Mouse (Mus musculus): Measurements from ENCODE around the gene Acadvl. TPM values are rescaled to one million over a fixed set of nuclear protein-coding genes. Genes with fewer than 3 reads are reported as not detected.

The Acadvl gene
- total and polyA plus RNA-seq, 3 experiments: 92.5 to 123 TPM; not detected in 1

DNA sequence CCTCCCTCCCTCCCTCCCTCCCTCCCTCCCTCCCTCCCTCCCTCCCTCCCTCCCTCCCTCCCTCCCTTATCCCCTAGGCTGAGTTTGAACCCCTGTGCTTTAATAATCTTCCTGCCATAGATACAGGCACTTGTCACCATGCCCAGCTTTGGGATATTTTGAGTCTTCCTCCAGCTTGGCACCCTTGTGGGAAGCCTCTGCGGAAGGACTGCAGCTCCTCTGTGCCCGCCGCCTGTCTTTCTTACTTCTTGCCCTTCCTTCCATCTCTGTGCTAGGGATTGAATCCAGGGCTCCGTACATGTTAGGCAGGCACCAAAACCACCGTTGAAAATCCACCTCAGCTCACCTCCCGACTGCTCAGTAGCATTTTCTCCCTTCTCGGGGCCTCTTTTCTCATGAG lies 25.0 kb upstream of the Acadvl start:
- no peaks in the 10 kb centered on the region for H3K4me1 ChIP-seq (ENCODE audit: control insufficient read depth in 1 of 2, insufficient read depth in 2 of 2, low read length in 2 of 2)
- H3K9me3 ChIP-seq (replicated peaks; ENCODE audit: insufficient read depth, low read length): no peaks in the 10 kb centered on the region
- H3K27ac ChIP-seq (ENCODE audit: control insufficient read depth, low read depth, low read length): no peak overlapping the region
- H3K4me3 ChIP-seq (ENCODE audit: control insufficient read depth in 1 of 2, insufficient read depth in 1 of 2, low read depth in 2 of 2, low read length in 2 of 2): no peak overlapping the region
- H3K79me2 ChIP-seq (ENCODE audit: control insufficient read depth, insufficient read depth, low read length, poor library complexity): no peaks in the 10 kb centered on the region
- H3K27me3 ChIP-seq (ENCODE audit: control insufficient read depth in 1 of 2, insufficient read depth in 2 of 2, low read length in 2 of 2): no peaks in the 10 kb centered on the region
- DNase-seq (ENCODE audit: low read depth, low spot score): no peak
- no peak for TF ChIP-seq MAZ (IDR thresholded peaks at IDR 0.05; ENCODE audit: low read depth, low read length)
- no peak for TF ChIP-seq CHD2 (IDR thresholded peaks at IDR 0.05; ENCODE audit: low read length)
- TF ChIP-seq USF2 (IDR thresholded peaks at IDR 0.05; ENCODE audit: borderline replicate concordance in 1 of 2, insufficient read depth in 1 of 2, low read depth in 1 of 2, low read length in 2 of 2): no peak
- no peak for TF ChIP-seq TAL1 (IDR thresholded peaks at IDR 0.05; ENCODE audit: low read length)
- TF ChIP-seq MAFK (IDR thresholded peaks at IDR 0.05; ENCODE audit: borderline replicate concordance, low read depth, low read length): no peak
- TF ChIP-seq KAT2A (conservative IDR thresholded peaks at IDR 0.05; ENCODE audit: low read depth, low read length): no peak
- TF ChIP-seq POLR2A (IDR thresholded peaks at IDR 0.05; ENCODE audit: control insufficient read depth in 1 of 2, insufficient read depth in 1 of 2, low read depth in 1 of 2, low read length in 2 of 2, poor library complexity in 1 of 2): no peak
- TF ChIP-seq USF1 (IDR thresholded peaks at IDR 0.05; ENCODE audit: low read depth, low read length): no peak
- no peak for TF ChIP-seq POLR2AphosphoS2 (IDR thresholded peaks at IDR 0.05; ENCODE audit: low read length)
- no peak for TF ChIP-seq MAX (IDR thresholded peaks at IDR 0.05; ENCODE audit: low read length)
- TF ChIP-seq SIN3A (IDR thresholded peaks at IDR 0.05; ENCODE audit: low read length): no peak
- TF ChIP-seq TCF12 (IDR thresholded peaks at IDR 0.05; ENCODE audit: low read depth, low read length): no peak
- no peak for TF ChIP-seq CTCF (IDR thresholded peaks at IDR 0.05 in 2 of 3, conservative IDR thresholded peaks at IDR 0.05 in 1 of 3; ENCODE audit: control insufficient read depth in 1 of 3, insufficient read depth in 1 of 3, low read depth in 2 of 3, low read length in 3 of 3, poor library complexity in 1 of 3, severe bottlenecking in 1 of 3)
- TF ChIP-seq ETS1 (IDR thresholded peaks at IDR 0.05; ENCODE audit: low read depth, low read length): no peak
- no peak overlapping the region for H3K9ac ChIP-seq (ENCODE audit: control insufficient read depth, low read depth, low read length, poor library complexity, severe bottlenecking)
- H3K36me3 ChIP-seq (ENCODE audit: control insufficient read depth in 1 of 2, insufficient read depth in 2 of 2, low read length in 2 of 2): no peaks in the 10 kb centered on the region

- TF ChIP-seq MYB (IDR thresholded peaks at IDR 0.05; ENCODE audit: low read depth, low read length) (no peak), NRF1 (IDR thresholded peaks at IDR 0.05; ENCODE audit: insufficient read depth, low read depth, low read length, poor library complexity, severe bottlenecking) (no peak), MYC (IDR thresholded peaks at IDR 0.05; ENCODE audit: low read depth, low read length) (no peak), ZC3H11A (IDR thresholded peaks at IDR 0.05; ENCODE audit: low read depth, low read length) (no peak), GATA1 (IDR thresholded peaks at IDR 0.05; ENCODE audit: low read depth, low read length) (no peak), ZKSCAN1 (IDR thresholded peaks at IDR 0.05; ENCODE audit: low read depth, low read length) (no peak), POLR2AphosphoS5 (IDR thresholded peaks at IDR 0.05; ENCODE audit: borderline replicate concordance, low read depth, low read length) (no peak), JUND (IDR thresholded peaks at IDR 0.05; ENCODE audit: low read depth, low read length) (no peak), CHD1 (IDR thresholded peaks at IDR 0.05; ENCODE audit: low read depth, low read length) (no peak), CHD2 (IDR thresholded peaks at IDR 0.05; ENCODE audit: low read length) (no peak), SIN3A (IDR thresholded peaks at IDR 0.05; ENCODE audit: low read length) (no peak), RAD21 (IDR thresholded peaks at IDR 0.05; ENCODE audit: low read depth, low read length) (no peak), MAX (IDR thresholded peaks at IDR 0.05; ENCODE audit: low read length) (no peak)
These were observed 24.4 kb upstream of the Acadvl start for GRCm38 (mm10) chr11:70039631-70040030.

More at GRCm38 (mm10) chr11:70039631-70040030, 24.4 kb upstream of the Acadvl start:
- Histone ChIP-seq H3K4me1 (ENCODE audit: control insufficient read depth in 1 of 2, insufficient read depth in 2 of 2, low read length in 2 of 2) (no peaks in the 10 kb centered on the region), H3K9ac (ENCODE audit: control insufficient read depth, low read depth, low read length, poor library complexity, severe bottlenecking) (no peak overlapping the region), H3K9me3 (replicated peaks; ENCODE audit: insufficient read depth, low read length) (no peaks in the 10 kb centered on the region), H3K27me3 (ENCODE audit: control insufficient read depth in 1 of 2, insufficient read depth in 2 of 2, low read length in 2 of 2) (no peaks in the 10 kb centered on the region), H3K27ac (ENCODE audit: control insufficient read depth, low read depth, low read length) (no peak overlapping the region), H3K79me2 (ENCODE audit: control insufficient read depth, insufficient read depth, low read length, poor library complexity) (no peaks in the 10 kb centered on the region), H3K4me3 (ENCODE audit: control insufficient read depth in 1 of 2, insufficient read depth in 1 of 2, low read depth in 2 of 2, low read length in 2 of 2) (no peak overlapping the region), H3K36me3 (ENCODE audit: control insufficient read depth in 1 of 2, insufficient read depth in 2 of 2, low read length in 2 of 2) (no peaks in the 10 kb centered on the region)
- no peak for DNase-seq (ENCODE audit: low read depth, low spot score)
